Mouse (Mus musculus) liver (tissue): ENCODE results near the gene Rhd.
"Not testable (repeated sequence)": the region's sequence is repeated elsewhere in the genome, so short reads cannot be mapped to it uniquely, and the experiment has no call there.

Experiments used
- DNase-seq: peaks from one replicate; pipeline ENCODE4 v3.0.0-alpha.2; 2020; ENCODE audit warnings: mixed read lengths

The Rhd gene

DNA sequence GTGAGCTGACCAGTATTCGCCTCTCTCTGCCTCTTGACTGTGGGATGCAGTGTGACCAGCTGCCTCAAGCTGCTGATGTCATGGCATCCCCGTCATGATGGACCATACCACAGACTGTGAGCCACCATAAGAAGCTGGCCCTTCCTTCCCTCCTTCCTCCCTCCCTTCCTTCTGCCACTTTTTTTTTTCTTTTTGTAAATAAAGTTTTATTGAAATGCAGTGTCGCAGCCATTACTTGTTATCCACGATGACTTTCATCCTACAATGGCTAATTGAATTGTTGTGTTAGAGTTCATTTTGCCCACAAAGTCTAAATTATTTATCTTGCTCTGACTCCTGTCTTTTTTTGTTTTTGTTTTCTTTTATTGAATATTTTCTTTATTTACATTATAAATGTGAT, 5.8 kb upstream of the Rhd start:
- no peak for DNase-seq

- DNase-seq, result no peak
These were observed 2.5 kb upstream of the Rhd start for GRCm38 (mm10) chr4:134861884-134862283.

- DNase-seq, result peak; percentile 63
These were observed 1.3 kb upstream of the Rhd start for GRCm38 (mm10) chr4:134862996-134863395.

GRCm38 (mm10) chr4:134865340-134865739, 1.0 kb downstream of the Rhd start:
- DNase-seq, result peak; percentile 93

- DNase-seq, result no peak
These were observed 1.5 kb downstream of the Rhd start for GRCm38 (mm10) chr4:134865789-134866188.

DNA sequence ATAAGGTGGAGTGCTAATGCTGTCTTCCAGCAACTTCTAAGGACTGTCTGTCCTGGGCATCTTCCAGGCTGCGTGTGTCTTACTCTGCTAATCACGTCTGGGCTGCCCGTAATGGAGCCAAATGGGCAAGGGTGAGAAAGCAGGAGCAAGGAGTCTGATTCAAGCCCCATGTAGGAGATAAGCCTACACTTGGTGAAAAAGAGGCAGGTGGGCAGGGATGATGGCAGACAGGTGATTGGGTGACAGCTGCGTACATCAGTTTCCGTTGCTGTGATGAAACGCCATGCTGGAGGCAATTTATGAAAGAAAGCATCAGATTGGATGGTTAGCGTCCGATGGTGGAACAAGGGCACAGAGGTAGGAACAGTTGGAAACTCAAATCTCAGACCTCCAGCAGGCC, 2.9 kb downstream of the Rhd start:
- DNase-seq, result peak; percentile 47

DNA sequence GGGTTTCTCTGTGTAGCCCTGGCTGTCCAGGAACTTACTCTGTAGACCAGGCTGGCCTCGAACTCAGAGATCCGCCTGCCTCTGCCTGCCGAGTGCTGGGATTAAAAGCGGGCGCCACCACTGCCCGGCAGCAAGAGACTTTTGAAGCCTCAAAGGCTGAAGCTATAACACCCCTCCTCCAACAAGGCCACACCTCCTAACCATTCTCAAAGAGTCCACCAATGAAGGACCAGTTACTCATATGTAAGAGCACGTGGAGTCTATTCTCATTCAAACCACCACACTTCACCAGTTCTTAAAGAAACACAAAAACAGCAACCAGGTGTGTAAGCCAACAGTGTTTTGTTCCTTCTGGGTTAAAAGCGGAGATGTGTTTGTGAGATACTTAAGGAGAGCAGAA, 3.3 kb downstream of the Rhd start:
- peak; percentile 57 for DNase-seq

- DNase-seq, result no peak
These were observed 3.7 kb downstream of the Rhd start for GRCm38 (mm10) chr4:134868065-134868464.

DNA sequence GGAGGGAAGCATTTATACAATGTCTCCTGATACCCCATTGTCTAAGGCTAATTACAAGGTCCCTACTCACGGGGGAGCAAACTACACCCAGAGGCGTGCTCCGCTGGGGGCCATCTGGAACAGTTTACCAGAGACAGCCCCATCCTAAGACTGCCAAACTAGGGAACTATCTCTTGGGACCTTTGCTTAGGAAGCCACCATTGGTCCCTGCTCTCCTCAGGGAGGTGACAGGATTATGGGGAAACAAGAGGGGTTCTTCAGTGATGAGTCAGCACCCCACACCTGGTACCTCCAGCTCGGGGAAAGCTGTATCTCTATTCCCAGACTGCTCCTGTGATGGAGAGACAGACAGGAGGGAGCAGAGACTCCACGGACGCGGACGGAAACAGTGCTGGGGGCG, 4.2 kb downstream of the Rhd start:
- DNase-seq, result peak; percentile 72

DNA sequence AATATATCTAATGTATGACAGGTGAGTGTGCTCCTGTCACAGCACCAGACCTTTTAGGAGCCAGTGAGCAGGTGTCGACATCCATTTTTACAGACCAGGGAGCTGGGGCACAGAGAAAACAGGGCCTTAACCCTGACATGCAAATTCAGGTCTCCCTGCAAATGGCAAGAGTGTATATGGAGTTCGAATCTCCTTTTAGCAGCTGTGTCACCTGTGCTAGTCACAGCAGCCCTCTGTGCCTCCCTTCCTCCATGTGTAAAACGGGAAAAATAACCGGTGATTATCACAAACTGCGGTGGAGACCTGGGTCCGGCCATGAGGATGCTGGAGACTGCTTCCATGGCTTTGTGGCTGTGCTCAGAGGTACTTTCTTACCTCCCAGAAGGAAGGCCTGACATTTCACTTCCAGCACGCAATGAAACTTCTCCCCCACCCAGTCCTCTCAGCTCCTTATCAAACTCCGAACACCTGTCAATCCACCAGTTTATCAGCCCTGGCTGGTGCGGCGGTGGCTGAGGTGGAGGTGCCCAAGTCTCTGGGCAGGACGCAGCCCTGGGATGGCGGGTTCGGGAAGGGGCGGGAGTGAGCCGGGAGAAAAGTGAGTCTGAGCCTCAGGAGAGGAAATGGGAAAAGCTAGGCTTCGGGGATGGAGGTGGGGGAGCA, 4.9 kb downstream of the Rhd start:
- peak; percentile 95 for DNase-seq

- peak; percentile 54 for DNase-seq
These were observed 5.6 kb downstream of the Rhd start for GRCm38 (mm10) chr4:134869815-134870375.

DNA sequence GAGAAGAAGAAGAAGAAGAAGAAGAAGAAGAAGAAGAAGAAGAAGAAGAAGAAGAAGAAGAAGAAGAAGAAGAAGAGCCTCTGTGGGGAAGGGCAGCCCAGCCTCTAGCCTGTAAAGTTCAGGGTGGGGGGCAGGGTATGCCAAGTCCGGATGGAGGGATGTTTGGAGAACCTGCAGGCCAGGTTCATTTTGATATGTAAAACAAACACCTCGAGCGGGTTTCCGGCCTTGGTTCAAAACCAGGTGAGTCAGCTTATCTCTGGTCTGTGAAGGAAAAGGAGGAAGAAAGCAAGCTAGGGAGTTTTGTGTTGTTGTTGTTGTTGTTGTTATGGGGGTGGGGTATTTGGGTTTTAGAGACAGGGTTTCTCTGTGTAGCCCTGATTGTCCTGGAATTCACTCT, 7.1 kb downstream of the Rhd start:
- DNase-seq, result no peak

DNA sequence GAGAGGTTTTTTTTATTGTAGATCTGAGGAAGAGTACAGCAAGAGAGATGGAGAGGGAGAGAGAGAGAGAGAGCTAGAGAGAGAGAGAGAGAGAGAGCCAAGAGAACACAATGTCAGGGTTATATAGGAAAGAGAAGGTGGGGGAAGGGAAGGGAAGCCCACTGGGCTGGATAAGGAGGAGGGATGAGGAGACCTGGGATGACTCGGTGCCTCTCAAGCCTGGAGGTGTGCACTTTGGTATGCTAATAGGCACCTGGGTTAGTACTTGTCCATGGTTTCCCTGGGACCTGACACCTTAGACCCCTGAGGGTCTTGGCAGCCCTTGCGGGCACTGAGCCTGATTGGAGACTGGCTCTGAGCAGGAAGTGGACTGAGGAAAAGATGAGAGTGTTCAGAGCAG, 7.6 kb downstream of the Rhd start:
- no peak for DNase-seq

DNA sequence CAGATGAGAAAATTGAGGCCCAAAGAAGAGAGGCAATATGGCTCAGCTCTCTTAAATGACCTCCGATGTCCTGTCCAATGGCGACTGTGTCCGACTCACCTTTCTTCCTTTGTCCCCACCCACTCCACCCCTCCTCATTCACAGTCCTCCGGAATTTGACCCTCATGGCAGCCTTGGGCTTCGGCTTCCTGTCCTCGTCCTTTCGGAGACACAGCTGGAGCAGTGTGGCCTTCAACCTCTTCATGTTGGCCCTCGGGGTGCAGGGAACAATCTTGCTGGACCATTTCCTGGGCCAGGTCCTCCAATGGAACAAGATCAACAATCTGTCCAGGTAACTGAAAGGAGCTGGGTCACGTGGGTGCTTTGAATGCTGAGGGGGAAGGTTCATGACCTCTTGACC, 11.8 kb downstream of the Rhd start:
- DNase-seq, result no peak

GRCm38 (mm10) chr4:134879410-134879981, 15.2 kb downstream of the Rhd start:
- peak; percentile 77 for DNase-seq

DNA sequence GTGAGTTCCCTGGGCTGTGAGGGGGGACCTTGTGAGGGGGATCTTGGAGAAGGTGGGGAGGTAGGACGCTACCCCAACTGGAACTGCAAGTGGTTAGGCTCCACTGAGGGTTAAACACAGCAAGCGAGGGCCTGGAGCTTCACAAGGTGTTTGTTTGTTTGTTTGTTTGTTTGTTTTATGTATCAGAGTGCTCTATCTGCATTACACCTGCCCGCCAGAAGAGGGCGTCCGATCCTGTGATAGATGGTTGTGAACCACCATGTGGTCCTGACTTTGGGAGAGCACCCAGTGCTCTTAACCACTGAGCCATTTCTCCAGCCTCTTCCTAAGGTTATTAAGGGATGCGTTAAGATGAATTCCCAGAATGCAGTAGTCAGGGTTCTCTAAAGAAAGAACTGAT, 15.7 kb downstream of the Rhd start:
- DNase-seq, result peak; percentile 59

GRCm38 (mm10) chr4:134883266-134883665, 18.9 kb downstream of the Rhd start:
- DNase-seq, result peak; percentile 64

- DNase-seq, result no peak
These were observed 19.5 kb downstream of the Rhd start for GRCm38 (mm10) chr4:134883808-134884207.

GRCm38 (mm10) chr4:134884364-134884763, 20.0 kb downstream of the Rhd start:
- no peak for DNase-seq

- DNase-seq, result no peak
These were observed 27.8 kb downstream of the Rhd start for GRCm38 (mm10) chr4:134892096-134892495.

GRCm38 (mm10) chr4:134897256-134897655, 32.9 kb downstream of the Rhd start:
- DNase-seq, result no peak

DNA sequence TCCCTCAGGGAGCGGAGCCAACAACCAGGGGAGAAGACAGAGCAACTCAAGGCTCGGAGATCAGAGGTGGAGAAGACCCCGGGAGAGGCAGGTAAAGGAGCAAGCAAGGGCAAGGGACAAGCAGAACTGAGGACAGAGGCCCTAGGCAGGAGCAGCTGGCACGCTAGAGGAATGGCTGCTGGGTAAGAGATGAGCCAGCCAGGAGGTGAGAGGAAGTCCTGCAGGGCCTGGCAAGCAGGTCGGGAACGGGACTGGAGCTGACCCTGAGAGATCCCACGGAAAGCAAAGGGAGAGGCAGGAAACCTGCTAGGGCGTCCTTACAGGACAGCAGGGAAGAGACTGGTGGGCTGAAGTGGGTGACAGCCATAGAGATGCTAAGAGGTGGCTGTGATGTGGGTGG, 36.8 kb downstream of the Rhd start:
- no peak for DNase-seq

DNA sequence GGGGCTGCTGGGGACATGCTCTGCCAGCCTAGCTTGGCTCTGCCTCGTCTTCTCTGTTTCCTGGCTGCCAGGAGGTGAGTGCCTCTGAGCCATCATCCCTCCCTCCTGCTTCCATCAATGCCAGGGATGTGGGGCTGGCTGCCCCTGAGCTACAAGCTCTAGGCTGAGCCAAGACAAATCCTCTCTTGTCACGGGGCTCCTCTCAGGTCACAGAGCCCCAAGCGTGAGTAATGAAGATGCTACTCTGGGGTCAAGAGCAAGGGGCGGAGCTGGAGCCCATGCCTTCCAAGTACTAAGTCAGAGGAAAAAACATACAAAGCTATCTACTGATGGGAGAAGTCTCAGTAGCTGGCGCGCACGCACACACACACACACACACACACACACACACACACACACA, 38.7 kb downstream of the Rhd start:
- DNase-seq, result no peak

GRCm38 (mm10) chr4:134911406-134911805, 47.1 kb downstream of the Rhd start:
- DNase-seq, result not testable (repeated sequence)

DNA sequence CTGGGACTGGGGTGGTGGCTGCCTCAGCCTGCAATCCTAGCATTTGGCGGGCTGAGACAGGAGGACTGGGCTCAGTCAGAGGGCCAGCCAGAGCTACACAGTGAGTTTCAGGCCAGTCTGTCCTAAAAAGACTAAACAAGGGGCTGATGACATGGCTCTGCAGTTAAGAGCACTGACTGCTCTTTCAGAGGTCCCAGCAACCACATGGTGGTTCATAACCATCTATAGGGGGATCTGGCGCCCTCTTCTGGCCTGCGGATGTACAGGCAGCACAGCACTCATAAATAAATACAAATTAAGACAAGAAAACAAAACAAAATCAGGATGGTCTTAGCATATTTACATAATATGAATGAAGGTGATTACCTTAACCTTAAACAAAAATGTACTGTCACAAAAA, 49.1 kb downstream of the Rhd start:
- DNase-seq, result peak; percentile 90
